Mouse (Mus musculus): ENCODE measurements around the gene B230118H07Rik.

DNA sequence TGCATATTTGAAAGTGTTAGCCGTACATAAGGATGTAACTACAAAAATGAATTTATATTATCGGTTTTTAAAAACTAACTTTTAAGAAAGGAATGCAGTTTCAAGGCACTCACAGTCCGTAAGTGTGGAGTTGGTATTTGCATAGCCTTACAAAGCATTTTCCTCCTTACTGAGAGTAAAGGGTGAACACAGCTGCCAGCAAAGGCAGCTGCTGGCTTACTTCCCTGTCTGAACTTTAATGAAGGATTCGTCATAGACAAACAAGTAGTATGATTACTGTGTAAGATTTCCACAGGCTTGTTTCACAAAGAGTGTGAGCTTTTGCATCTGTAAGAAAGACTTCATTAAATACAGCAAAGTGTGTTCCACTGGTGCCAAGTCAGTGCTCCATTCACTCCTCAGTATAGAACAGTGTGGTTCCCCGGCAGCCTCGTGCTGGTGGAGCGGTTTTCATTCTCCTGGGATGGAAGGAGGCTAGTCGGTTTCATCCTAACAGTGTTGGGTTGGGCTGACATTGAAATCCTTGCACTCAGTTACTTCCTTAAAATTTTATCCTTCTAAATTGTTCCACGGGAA is 41.0 kb upstream of the B230118H07Rik start:
- TF ChIP-seq CTCF (IDR thresholded peaks at IDR 0.05; ENCODE audit: borderline replicate concordance, extremely low read depth, insufficient read depth, insufficient read length), result no peak
- no peak for TF ChIP-seq POLR2A (IDR thresholded peaks at IDR 0.05; ENCODE audit: borderline replicate concordance, extremely low read depth, insufficient read depth, insufficient read length, poor library complexity, severe bottlenecking)

All from brain, embryonic 14.5 days (tissue).